Mouse (Mus musculus): ENCODE results near the gene Dmrta2. TPM values are rescaled to one million over a fixed set of nuclear protein-coding genes. Genes with fewer than 3 reads are reported as not detected.

Dmrta2 gene
- polyA plus RNA-seq (2015; fragmentation: Nextera tagmentation; extraction: Ambion mirVana): 0.44 and 0.67 TPM in 2 replicates

GRCm38 (mm10) chr4:109977148-109978067, at the start of gene Dmrta2:
Dmrta2 (plus strand) TSS chr4:109978053.
- Histone ChIP-seq H3K27me3 (ENCODE audit: control insufficient read depth, insufficient read depth, low read depth, low read length) (peaks cover 86% of the 10 kb centered on the region), H3K4me3 (ENCODE audit: low read depth, low read length) (peak within 1 kb of the TSS; percentile 28), H3K36me3 (ENCODE audit: control insufficient read depth, insufficient read depth, low read length) (no peaks in the 10 kb centered on the region), H3K9ac (ENCODE audit: low read depth, low read length) (peak within 1 kb of the TSS; percentile 27; the same call in 1 of the 2 replicates), H3K9me3 (replicated peaks; ENCODE audit: control insufficient read depth, low read length, poor library complexity, severe bottlenecking) (no peaks in the 10 kb centered on the region), H3K4me1 (ENCODE audit: control insufficient read depth, insufficient read depth, low read length) (peaks cover 16% of the 10 kb centered on the region), H3K27ac (ENCODE audit: low read length) (no peak within 1 kb of the TSS; the same call in 1 of the 2 replicates), H3K4me2 (ENCODE audit: low read length) (peak within 1 kb of the TSS; percentile 42)
- peak; percentile 78 for ATAC-seq
- WGBS: under 1% methylated on average over 59 of the region's 64 CpGs

GRCm38 (mm10) chr4:109929058-109929457, 48.8 kb upstream of the Dmrta2 start:
- WGBS: 90% methylated on average over 1 of the region's 1 CpGs
- no peaks in the 10 kb centered on the region for H3K27me3 ChIP-seq (ENCODE audit: control insufficient read depth, insufficient read depth, low read depth, low read length)
- no peak overlapping the region for H3K27ac ChIP-seq (ENCODE audit: low read length)
- H3K9ac ChIP-seq (ENCODE audit: low read depth, low read length): no peak overlapping the region
- H3K4me2 ChIP-seq (ENCODE audit: low read length): no peak overlapping the region
- no peaks in the 10 kb centered on the region for H3K36me3 ChIP-seq (ENCODE audit: control insufficient read depth, insufficient read depth, low read length)
- no peak for ATAC-seq
- H3K9me3 ChIP-seq (replicated peaks; ENCODE audit: control insufficient read depth, low read length, poor library complexity, severe bottlenecking): no peaks in the 10 kb centered on the region
- no peaks in the 10 kb centered on the region for H3K4me1 ChIP-seq (ENCODE audit: control insufficient read depth, insufficient read depth, low read length)
- no peak overlapping the region for H3K4me3 ChIP-seq (ENCODE audit: low read depth, low read length)

- no peak overlapping the region for H3K27ac ChIP-seq (ENCODE audit: low read length)
- H3K27me3 ChIP-seq (ENCODE audit: control insufficient read depth, insufficient read depth, low read depth, low read length): no peaks in the 10 kb centered on the region
- H3K36me3 ChIP-seq (ENCODE audit: control insufficient read depth, insufficient read depth, low read length): peaks cover 2% of the 10 kb centered on the region
- no peak for ATAC-seq
- no peak overlapping the region for H3K4me2 ChIP-seq (ENCODE audit: low read length)
- 100% methylated on average over 1 of the region's 1 CpGs for WGBS
- H3K9ac ChIP-seq (ENCODE audit: low read depth, low read length): no peak overlapping the region
- no peaks in the 10 kb centered on the region for H3K9me3 ChIP-seq (replicated peaks; ENCODE audit: control insufficient read depth, low read length, poor library complexity, severe bottlenecking)
- H3K4me1 ChIP-seq (ENCODE audit: control insufficient read depth, insufficient read depth, low read length): no peaks in the 10 kb centered on the region
- no peak overlapping the region for H3K4me3 ChIP-seq (ENCODE audit: low read depth, low read length)
These were observed 47.4 kb upstream of the Dmrta2 start for GRCm38 (mm10) chr4:109930445-109930844.

- 89% methylated on average over 1 of the region's 1 CpGs for WGBS
These were observed 46.9 kb upstream of the Dmrta2 start for GRCm38 (mm10) chr4:109930935-109931334.

GRCm38 (mm10) chr4:109936557-109936956, 41.3 kb upstream of the Dmrta2 start:
- H3K9ac ChIP-seq (ENCODE audit: low read depth, low read length): no peak overlapping the region
- WGBS: 98% methylated on average over 3 of the region's 3 CpGs
- H3K4me3 ChIP-seq (ENCODE audit: low read depth, low read length): no peak overlapping the region
- no peaks in the 10 kb centered on the region for H3K27me3 ChIP-seq (ENCODE audit: control insufficient read depth, insufficient read depth, low read depth, low read length)
- H3K36me3 ChIP-seq (ENCODE audit: control insufficient read depth, insufficient read depth, low read length): peaks cover 4% of the 10 kb centered on the region
- no peaks in the 10 kb centered on the region for H3K4me1 ChIP-seq (ENCODE audit: control insufficient read depth, insufficient read depth, low read length)
- ATAC-seq: no peak
- no peak overlapping the region for H3K27ac ChIP-seq (ENCODE audit: low read length)
- H3K4me2 ChIP-seq (ENCODE audit: low read length): no peak overlapping the region
- no peaks in the 10 kb centered on the region for H3K9me3 ChIP-seq (replicated peaks; ENCODE audit: control insufficient read depth, low read length, poor library complexity, severe bottlenecking)

More at GRCm38 (mm10) chr4:109930935-109931334, 46.9 kb upstream of the Dmrta2 start:
- H3K27ac ChIP-seq (ENCODE audit: low read length): no peak overlapping the region
- H3K27me3 ChIP-seq (ENCODE audit: control insufficient read depth, insufficient read depth, low read depth, low read length): no peaks in the 10 kb centered on the region
- no peak overlapping the region for H3K4me2 ChIP-seq (ENCODE audit: low read length)
- no peak overlapping the region for H3K9ac ChIP-seq (ENCODE audit: low read depth, low read length)
- peaks cover 4% of the 10 kb centered on the region for H3K36me3 ChIP-seq (ENCODE audit: control insufficient read depth, insufficient read depth, low read length)
- no peak overlapping the region for H3K4me3 ChIP-seq (ENCODE audit: low read depth, low read length)
- no peak for ATAC-seq
- H3K9me3 ChIP-seq (replicated peaks; ENCODE audit: control insufficient read depth, low read length, poor library complexity, severe bottlenecking): no peaks in the 10 kb centered on the region
- no peaks in the 10 kb centered on the region for H3K4me1 ChIP-seq (ENCODE audit: control insufficient read depth, insufficient read depth, low read length)

- Histone ChIP-seq H3K27ac (ENCODE audit: low read length) (no peak overlapping the region), H3K9ac (ENCODE audit: low read depth, low read length) (no peak overlapping the region), H3K4me2 (ENCODE audit: low read length) (no peak overlapping the region), H3K4me3 (ENCODE audit: low read depth, low read length) (no peak overlapping the region), H3K27me3 (ENCODE audit: control insufficient read depth, insufficient read depth, low read depth, low read length) (no peaks in the 10 kb centered on the region), H3K4me1 (ENCODE audit: control insufficient read depth, insufficient read depth, low read length) (no peaks in the 10 kb centered on the region), H3K36me3 (ENCODE audit: control insufficient read depth, insufficient read depth, low read length) (peaks cover 4% of the 10 kb centered on the region), H3K9me3 (replicated peaks; ENCODE audit: control insufficient read depth, low read length, poor library complexity, severe bottlenecking) (no peaks in the 10 kb centered on the region)
- no peak for ATAC-seq
These were observed 38.6 kb upstream of the Dmrta2 start for GRCm38 (mm10) chr4:109939291-109939690.

GRCm38 (mm10) chr4:109945554-109945953, 32.3 kb upstream of the Dmrta2 start:
- Histone ChIP-seq H3K27ac (ENCODE audit: low read length) (no peak overlapping the region), H3K9ac (ENCODE audit: low read depth, low read length) (no peak overlapping the region), H3K27me3 (ENCODE audit: control insufficient read depth, insufficient read depth, low read depth, low read length) (no peaks in the 10 kb centered on the region), H3K4me1 (ENCODE audit: control insufficient read depth, insufficient read depth, low read length) (no peaks in the 10 kb centered on the region), H3K4me3 (ENCODE audit: low read depth, low read length) (no peak overlapping the region), H3K36me3 (ENCODE audit: control insufficient read depth, insufficient read depth, low read length) (no peaks in the 10 kb centered on the region), H3K4me2 (ENCODE audit: low read length) (no peak overlapping the region), H3K9me3 (replicated peaks; ENCODE audit: control insufficient read depth, low read length, poor library complexity, severe bottlenecking) (no peaks in the 10 kb centered on the region)
- 95% methylated on average over 1 of the region's 1 CpGs for WGBS
- ATAC-seq: no peak

- WGBS: 94% methylated on average over 3 of the region's 3 CpGs
- Histone ChIP-seq H3K36me3 (ENCODE audit: control insufficient read depth, insufficient read depth, low read length) (no peaks in the 10 kb centered on the region; the same call in 1 of the 2 replicates), H3K4me2 (ENCODE audit: low read length) (no peak overlapping the region), H3K27me3 (ENCODE audit: control insufficient read depth, insufficient read depth, low read depth, low read length) (no peaks in the 10 kb centered on the region), H3K27ac (ENCODE audit: low read length) (no peak overlapping the region), H3K9ac (ENCODE audit: low read depth, low read length) (no peak overlapping the region), H3K9me3 (replicated peaks; ENCODE audit: control insufficient read depth, low read length, poor library complexity, severe bottlenecking) (no peaks in the 10 kb centered on the region), H3K4me3 (ENCODE audit: low read depth, low read length) (no peak overlapping the region), H3K4me1 (ENCODE audit: control insufficient read depth, insufficient read depth, low read length) (no peaks in the 10 kb centered on the region)
- no peak for ATAC-seq
These were observed 28.5 kb upstream of the Dmrta2 start for GRCm38 (mm10) chr4:109949307-109949706.

GRCm38 (mm10) chr4:109953509-109953908, 24.3 kb upstream of the Dmrta2 start:
- Histone ChIP-seq H3K27ac (ENCODE audit: low read length) (no peak overlapping the region), H3K9ac (ENCODE audit: low read depth, low read length) (no peak overlapping the region), H3K4me1 (ENCODE audit: control insufficient read depth, insufficient read depth, low read length) (no peaks in the 10 kb centered on the region), H3K4me3 (ENCODE audit: low read depth, low read length) (no peak overlapping the region), H3K27me3 (ENCODE audit: control insufficient read depth, insufficient read depth, low read depth, low read length) (no peaks in the 10 kb centered on the region), H3K36me3 (ENCODE audit: control insufficient read depth, insufficient read depth, low read length) (no peaks in the 10 kb centered on the region; the same call in 1 of the 2 replicates), H3K4me2 (ENCODE audit: low read length) (no peak overlapping the region), H3K9me3 (replicated peaks; ENCODE audit: control insufficient read depth, low read length, poor library complexity, severe bottlenecking) (no peaks in the 10 kb centered on the region)
- WGBS: 88% methylated on average over 1 of the region's 1 CpGs
- no peak for ATAC-seq

Measured in midbrain, embryonic 16.5 days (tissue).